Mouse (Mus musculus) cerebellum, adult (tissue): ENCODE results near the gene Tk1.

Experiments used
- ATAC-seq: cut with Nextera tagmentation; 2 replicates; pipeline ENCODE4 v1.9.2; 2017; ENCODE audit warnings: mild to moderate bottlenecking, moderate library complexity, mixed read lengths; ENCODE audit not compliant: insufficient number of reproducible peaks, low FRiP score, low TSS enrichment

The Tk1 gene

DNA sequence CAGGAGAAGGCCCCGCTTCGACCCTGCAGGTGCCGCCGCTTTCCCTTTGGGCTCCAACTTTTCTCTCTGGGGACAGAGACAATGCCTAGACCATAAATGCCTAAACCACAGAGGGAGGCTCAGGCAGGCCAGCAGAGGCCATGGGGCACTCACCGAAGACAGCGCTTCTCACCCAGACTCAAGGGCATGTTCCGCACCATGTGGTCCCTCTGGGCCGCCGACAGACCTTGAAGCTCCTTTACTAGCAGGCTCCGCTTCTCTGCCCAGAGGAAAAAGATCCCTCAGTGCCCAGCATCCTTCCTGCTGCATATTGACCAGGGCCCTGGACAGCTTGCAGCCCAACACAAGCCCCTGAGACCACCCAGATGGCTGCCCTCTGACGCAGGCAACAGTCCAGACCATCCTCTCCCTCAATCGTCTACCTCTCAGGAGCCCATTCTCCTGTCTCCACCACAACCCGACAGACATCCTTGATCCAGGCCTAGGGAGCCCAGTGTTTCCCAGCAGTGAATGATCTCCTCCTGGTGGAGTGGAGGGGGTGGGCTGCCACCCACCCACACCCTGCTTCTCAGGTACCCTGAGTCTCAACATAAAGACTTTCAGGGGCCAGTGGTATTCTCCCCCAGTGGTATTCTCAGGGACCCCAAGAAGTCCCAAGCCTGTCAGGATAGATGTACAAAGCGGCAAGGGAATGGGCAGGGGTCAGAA is 49.7 kb downstream of the Tk1 start:
- no peak for ATAC-seq

GRCm38 (mm10) chr11:117775540-117775939 is 50.4 kb downstream of the Tk1 start:
- no peak for ATAC-seq

DNA sequence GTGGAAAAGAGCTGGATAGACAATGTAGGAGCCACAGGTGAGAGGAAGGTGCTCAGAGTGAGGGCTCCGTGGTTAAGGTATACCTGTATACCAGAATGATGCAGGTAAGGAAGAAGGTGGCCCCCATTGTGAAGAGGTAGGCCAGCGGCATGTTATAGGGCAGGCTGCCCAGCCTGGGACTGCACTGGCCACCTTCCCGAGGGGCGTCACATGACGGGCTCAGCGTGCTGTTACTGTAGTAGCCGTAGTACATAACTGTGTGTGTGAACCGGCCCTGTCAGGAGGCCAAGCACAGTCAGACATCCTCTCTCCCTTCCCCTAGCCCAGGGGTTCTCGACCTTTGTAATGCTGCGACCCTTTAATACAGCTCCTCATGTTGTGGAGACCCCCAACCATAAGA is 51.0 kb downstream of the Tk1 start:
- no peak for ATAC-seq

GRCm38 (mm10) chr11:117772352-117772751 is 53.5 kb downstream of the Tk1 start:
- no peak for ATAC-seq

GRCm38 (mm10) chr11:117770407-117770806 is 55.5 kb downstream of the Tk1 start:
- ATAC-seq: no peak

- ATAC-seq: no peak
Measured at GRCm38 (mm10) chr11:117769683-117770047, 56.2 kb downstream of the Tk1 start.

DNA sequence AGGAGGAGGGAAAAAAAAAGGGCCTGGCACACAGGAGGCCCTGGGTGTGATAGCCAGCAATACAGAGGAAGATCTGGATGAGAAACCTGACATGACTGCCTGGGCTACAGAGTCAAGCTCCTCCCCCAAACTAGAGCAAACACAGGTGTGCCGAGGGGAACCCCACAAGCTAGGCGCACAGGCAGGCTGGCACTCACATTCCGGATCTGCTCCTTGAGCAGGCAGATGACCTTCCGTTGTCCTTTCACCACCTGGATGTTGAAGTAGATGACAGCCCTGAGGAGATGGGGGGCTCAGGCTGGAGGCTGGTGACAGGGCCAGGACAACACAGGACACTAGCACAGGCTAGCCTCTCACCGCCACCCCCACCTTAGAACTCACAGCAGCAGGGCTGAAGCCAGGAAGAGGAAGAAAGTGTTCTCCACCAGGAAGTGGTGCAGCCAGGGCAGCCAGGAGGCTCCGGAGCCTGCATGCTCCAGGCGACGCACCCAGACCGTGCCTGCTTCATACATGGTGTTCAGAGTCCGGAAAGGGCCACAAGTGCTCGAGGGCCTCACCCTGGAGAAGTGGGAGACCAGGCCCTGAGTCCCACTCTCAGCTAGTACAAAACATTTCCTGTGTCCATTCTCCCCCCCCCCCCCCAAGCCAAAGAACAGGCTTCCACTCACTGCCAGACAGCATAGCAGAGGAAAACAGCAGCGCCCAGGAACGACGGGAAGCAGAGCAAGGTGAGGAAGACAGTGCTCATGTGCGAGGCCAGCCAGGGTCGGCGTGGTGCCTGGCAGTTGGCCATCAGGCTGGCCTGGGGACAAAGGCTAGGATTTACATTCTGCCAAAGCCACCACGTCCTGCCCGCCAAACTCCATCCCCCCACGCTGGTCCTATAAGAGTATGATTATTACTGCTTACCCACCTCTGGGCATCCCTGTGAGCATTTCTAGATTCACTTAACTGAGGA is 56.9 kb downstream of the Tk1 start:
- ATAC-seq: no peak

GRCm38 (mm10) chr11:117766275-117766674 is 59.6 kb downstream of the Tk1 start:
- no peak for ATAC-seq
